Mouse (Mus musculus) mouse trophoblast stem cell (cell line): ENCODE measurements around the gene Pkd2l1.

Experiments
- in situ Hi-C, 2 experiments: fragments of 300-500 bp; cut with MseI, MboI; formaldehyde crosslinking; loops; 2 replicates in 1 of 2; 3 replicates in 1 of 2; pipeline ENCODE4 v1.15.1; 2025

The Pkd2l1 gene

GRCm38 (mm10) chr19:44192342-44192741 is at the start of gene Pkd2l1:
Pkd2l1 (minus strand) TSS chr19:44192442.
- in situ Hi-C loops, result no loop called here

DNA sequence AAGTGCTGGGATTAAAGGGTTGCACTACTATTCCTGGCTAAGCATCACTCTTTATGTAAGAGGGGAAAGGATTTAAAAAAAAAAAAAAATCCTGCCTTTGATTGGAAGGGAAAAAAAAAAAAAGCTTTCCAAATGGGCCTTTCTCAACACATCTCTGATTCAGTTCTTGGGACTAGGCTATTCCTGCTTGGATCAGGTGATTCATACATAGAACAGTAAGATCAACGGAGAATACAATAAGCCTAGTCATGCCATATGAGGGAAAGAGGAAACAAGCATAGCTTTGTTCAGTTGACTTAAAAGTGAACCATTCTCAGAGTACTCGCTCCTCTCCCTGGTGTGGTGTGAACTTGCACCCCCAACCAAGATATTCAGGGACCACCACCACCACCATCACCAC is 46.7 kb upstream of the Pkd2l1 start:
- in situ Hi-C loops, result no loop called here

- in situ Hi-C loops, result no loop called here
These were observed 45.3 kb upstream of the Pkd2l1 start for GRCm38 (mm10) chr19:44237471-44238006.

DNA sequence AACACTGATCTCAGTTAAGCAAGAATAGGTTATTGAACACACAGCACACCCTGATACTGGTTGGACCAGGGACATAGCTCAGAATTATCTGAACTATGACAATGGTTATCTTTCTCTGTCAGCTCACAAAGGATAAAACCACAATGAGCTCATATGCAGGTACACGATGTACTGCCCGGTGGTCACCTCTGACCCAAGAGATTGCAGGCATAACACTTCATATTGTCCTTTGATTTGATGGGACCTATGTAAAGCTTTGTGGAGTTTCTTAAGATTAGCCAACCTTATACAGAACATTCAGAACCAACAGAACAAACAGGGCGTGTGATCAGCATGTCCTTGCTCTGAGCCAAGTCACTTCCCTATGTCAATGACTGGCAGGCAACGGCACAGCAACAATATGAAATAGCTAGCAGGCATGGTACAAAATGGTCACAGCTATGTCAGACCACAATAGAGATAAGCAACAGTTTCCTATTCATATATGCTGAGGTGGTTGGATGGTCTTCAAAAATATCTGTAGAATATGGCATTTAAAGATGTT is 39.4 kb upstream of the Pkd2l1 start:
- in situ Hi-C loops, result no loop called here

DNA sequence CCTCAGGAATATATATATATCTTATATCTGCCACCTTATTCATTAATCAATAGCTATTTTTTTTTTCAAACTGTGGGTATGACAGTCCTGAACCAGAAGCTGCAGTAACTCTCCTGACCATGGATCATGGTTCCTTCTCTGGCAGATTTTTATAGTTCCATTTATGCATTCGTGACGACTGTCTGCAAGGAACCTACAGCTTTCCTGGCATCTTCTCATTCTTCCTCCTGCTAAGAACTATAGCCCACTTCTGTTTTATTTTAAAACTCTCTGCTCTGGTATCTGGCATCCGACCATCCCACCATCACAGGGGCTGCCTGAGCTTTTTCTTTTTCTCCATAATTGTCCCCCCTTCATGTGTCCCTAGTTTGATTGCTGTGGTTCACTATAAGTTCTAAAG is 38.0 kb upstream of the Pkd2l1 start:
- in situ Hi-C loops, result no loop called here

DNA sequence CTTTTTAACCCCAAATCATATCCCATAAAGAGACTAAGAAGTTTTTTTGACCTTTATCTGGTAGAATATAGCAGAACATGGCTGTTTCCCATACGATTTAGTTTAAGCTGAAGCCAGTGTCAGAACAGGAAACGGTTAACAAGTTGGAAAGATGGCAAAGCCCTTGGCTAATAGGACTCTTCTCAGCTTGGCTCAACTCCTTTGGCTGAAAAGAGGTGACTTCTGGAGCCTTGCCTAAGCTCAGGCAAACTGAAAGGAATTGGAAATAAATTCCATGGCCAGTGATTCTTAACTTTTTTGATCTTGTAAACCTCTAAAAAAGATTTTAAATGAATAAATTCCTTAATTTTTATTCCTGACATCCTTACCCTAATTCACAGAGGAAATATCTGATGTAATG is 37.5 kb upstream of the Pkd2l1 start:
- in situ Hi-C loops, result no loop called here

DNA sequence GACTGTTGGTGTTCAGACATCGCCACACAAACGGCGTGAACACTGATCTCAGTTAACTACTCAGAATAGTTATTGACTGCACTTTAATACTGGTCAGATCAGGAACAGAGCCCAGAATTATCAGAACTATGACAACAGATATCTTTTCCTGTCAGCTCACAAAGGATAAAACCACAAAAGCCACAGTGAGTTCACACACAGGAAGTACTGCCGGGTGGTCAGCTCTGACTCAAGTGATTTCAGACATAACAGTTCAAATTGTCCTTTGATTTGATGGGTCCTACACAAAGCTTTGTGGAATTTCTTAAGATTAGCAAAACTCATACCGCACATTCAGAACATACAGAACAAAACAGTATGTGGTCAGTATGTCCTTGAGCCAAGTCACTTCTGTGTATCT is 33.5 kb upstream of the Pkd2l1 start:
- in situ Hi-C loops, result no loop called here

GRCm38 (mm10) chr19:44217958-44218525 is 25.8 kb upstream of the Pkd2l1 start:
- in situ Hi-C loops, result no loop called here

GRCm38 (mm10) chr19:44215255-44215654 is 23.0 kb upstream of the Pkd2l1 start:
- in situ Hi-C loops, result no loop called here

GRCm38 (mm10) chr19:44207079-44207478 is 14.8 kb upstream of the Pkd2l1 start:
- in situ Hi-C loops, result no loop called here

DNA sequence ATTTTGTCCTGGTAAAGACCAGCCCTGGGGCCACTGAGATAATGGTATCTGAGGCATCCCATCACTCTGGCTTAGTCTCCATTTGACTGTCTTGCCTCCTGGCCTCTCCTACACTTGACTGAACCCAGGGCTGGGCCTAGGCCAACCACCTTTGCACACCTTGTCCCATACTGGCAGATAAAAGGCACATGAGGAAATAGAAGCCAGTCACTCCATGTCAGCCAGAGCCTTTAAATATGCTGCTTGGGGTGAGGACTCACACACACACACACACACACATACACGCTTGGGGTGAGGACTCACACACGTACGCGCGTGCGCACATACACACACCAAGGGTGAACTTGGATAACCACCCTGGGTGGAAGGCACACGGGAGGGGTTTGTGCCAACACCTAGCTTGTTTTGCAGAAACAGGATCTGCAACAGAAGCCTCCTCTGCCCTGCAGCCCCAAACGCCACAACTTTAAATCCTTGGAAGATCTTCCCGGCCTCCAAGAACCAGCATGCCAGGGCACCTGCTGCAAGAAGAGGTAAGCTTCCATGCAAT is 10.8 kb upstream of the Pkd2l1 start, which contains the start of gene Scd3:
Scd3 (plus strand) TSS at position 255 of the 550 bp plus-strand sequence.
- in situ Hi-C loops, result no loop called here

DNA sequence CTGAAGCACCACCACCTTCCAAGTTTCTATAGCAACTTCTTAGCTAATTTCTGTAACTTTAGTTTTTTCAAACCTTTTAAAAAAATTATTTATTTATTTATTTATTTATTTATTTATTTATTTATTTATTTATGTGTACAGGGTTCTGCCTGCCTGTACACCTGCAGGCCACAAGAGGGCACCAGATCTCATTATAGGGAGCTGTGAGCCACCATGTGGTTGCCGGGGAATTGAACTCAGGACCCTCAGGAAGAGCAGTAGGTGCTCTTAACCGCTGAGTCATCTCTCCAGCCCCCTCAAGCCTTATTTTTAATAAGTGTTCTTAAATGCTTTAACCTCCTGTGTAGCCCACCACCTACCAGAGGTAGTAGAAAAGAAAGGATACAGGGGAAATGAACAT is 6.7 kb upstream of the Pkd2l1 start:
- in situ Hi-C loops, result no loop called here

- in situ Hi-C loops, result no loop called here
These were observed 6.3 kb upstream of the Pkd2l1 start for GRCm38 (mm10) chr19:44198494-44198893.

- in situ Hi-C loops, result no loop called here
These were observed 5.0 kb upstream of the Pkd2l1 start for GRCm38 (mm10) chr19:44197053-44197852.

DNA sequence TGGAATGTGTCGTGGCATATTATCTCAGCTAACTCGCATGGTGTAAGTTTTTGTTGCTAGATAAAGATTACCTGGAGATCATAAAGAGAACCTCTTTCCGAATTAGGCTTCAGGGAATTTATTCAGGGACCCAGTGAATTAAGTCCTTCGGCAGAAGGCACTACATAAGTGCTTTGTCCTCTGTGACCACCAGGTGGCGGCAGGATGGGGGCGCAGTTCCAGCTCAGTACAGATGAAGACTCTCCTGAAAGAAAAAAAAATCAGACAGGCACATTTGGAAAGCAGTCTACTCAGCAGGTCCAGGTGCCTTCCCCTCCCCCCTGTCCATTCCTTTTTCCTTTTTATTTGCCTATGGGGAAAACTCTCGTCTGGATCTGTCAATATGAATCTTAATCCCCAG is 2.9 kb upstream of the Pkd2l1 start:
- in situ Hi-C loops, result no loop called here

- in situ Hi-C loops, result no loop called here
These were observed 1.7 kb upstream of the Pkd2l1 start for GRCm38 (mm10) chr19:44193906-44194305.

GRCm38 (mm10) chr19:44189056-44189455 is 3.2 kb downstream of the Pkd2l1 start:
- in situ Hi-C loops, result no loop called here

GRCm38 (mm10) chr19:44183968-44184367 is 8.3 kb downstream of the Pkd2l1 start:
- in situ Hi-C loops, result no loop called here

- in situ Hi-C loops, result no loop called here
These were observed 11.7 kb downstream of the Pkd2l1 start for GRCm38 (mm10) chr19:44180502-44180901.

DNA sequence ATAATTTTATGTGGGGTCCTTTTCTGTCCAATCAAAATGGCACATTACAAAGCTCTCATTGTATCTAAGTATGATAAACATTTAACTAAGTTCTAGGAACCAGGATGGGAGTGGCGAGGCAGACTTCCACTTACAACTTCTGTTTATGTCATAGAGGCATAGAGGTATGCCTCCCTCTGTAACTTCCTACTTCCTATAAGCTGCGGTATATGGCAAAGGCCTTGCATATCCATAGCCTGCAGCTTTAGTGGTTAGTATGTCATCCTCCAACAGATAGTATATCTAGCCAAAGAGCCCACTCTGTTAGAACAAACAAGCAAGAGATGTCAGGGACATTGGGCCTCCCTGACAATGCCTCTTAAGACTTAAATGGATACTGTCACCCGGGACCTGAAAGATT is 15.5 kb downstream of the Pkd2l1 start:
- in situ Hi-C loops, result no loop called here

DNA sequence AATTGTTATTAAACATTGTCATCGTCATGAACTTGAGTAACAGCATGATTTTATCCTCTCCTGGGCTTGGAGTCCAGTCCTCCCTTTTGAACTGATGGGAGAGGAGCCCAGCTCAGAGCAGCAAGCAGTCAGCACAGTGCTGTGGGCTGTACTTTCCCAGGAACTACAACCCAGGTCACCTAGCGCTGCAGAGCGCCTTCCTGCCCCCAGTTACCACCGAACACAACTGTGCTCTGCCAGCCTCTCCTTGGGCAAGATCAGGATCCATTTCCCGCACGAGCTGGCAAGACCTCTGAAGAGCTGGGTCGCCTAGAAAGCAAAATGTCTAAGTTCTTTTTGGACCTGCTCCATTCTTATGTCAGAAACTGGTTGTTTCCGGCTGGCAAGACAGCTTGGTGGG is 17.4 kb downstream of the Pkd2l1 start:
- in situ Hi-C loops, result no loop called here

- in situ Hi-C loops, result no loop called here
These were observed 30.7 kb downstream of the Pkd2l1 start for GRCm38 (mm10) chr19:44161515-44161914.

- in situ Hi-C loops, result no loop called here
These were observed 32.9 kb downstream of the Pkd2l1 start for GRCm38 (mm10) chr19:44159386-44159785.
